Mouse (Mus musculus) heart, postnatal 0 days (tissue): ENCODE measurements at regions not wholly inside any gene's neighbourhood (a gene's known extent, or its start where the extent isn't known, plus 50 kb on each side); places are given as distances from the start of the nearest gene placed in this dataset.

Experiments used
- CTCF ChIP-seq: IDR thresholded peaks from 2 replicates; pipeline ENCODE4 v1.5.1; 2016; ENCODE audit warnings: antibody characterized with exemption, control low read depth, low read depth
- EP300 ChIP-seq: IDR thresholded peaks from 2 replicates; pipeline ENCODE4 v1.6.1; 2016; ENCODE audit warnings: antibody characterized with exemption, low read depth

GRCm38 (mm10) chr16:78004016-78004415, 297.3 kb upstream of the Cxadr start:
- TF ChIP-seq CTCF (no peak), EP300 (no peak)
